Mouse (Mus musculus): ENCODE measurements around the gene Zbtb3. TPM values are rescaled to one million over a fixed set of nuclear protein-coding genes. Genes with fewer than 3 reads are reported as not detected.

Gene Zbtb3
- polyA plus RNA-seq, 1 experiment from 2014 or later = 7.9 TPM

DNA sequence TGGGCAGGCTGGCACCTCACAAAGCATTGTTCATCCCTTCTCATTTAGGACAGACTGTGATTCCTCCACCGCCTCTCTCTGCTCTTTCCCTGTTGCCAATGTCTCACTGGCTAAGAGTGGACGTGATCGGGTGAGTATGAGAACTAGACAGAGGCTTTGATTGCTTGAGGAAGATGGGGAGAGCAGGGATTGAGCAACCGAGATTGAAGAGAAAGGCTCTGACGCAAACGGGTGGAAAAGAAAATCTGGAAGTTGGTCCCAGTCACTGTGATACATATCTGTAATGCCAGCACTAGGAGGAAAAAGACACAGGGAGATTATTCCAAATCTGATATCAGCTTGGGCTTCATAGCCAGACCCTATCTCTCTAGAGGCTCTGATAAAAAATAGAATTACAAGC is 40.6 kb downstream of the Zbtb3 start:
- no peaks in the 10 kb centered on the region for H3K9me3 ChIP-seq (ENCODE audit: control insufficient read depth, low read length)
- peaks cover 50% of the 10 kb centered on the region for H3K36me3 ChIP-seq (ENCODE audit: control insufficient read depth, insufficient read depth, low read length)
- H3K4me1 ChIP-seq (ENCODE audit: control insufficient read depth, insufficient read depth, low read length) = peaks cover 18% of the 10 kb centered on the region
- no peak overlapping the region for H3K4me3 ChIP-seq (replicated peaks; ENCODE audit: low read depth, low read length)
- H3K27ac ChIP-seq (replicated peaks; ENCODE audit: low read depth, low read length) = no peak overlapping the region
- H3K4me2 ChIP-seq (ENCODE audit: low read length) = no peak overlapping the region
- no peak overlapping the region for H3K9ac ChIP-seq (replicated peaks; ENCODE audit: low read length)
- DNase-seq = no peak
- H3K27me3 ChIP-seq (ENCODE audit: control insufficient read depth, insufficient read depth, low read length) = no peaks in the 10 kb centered on the region
- WGBS = 90% methylated on average over 6 of the region's 6 CpGs
- no peak for ATAC-seq (ENCODE audit: low FRiP score, low TSS enrichment)

DNA sequence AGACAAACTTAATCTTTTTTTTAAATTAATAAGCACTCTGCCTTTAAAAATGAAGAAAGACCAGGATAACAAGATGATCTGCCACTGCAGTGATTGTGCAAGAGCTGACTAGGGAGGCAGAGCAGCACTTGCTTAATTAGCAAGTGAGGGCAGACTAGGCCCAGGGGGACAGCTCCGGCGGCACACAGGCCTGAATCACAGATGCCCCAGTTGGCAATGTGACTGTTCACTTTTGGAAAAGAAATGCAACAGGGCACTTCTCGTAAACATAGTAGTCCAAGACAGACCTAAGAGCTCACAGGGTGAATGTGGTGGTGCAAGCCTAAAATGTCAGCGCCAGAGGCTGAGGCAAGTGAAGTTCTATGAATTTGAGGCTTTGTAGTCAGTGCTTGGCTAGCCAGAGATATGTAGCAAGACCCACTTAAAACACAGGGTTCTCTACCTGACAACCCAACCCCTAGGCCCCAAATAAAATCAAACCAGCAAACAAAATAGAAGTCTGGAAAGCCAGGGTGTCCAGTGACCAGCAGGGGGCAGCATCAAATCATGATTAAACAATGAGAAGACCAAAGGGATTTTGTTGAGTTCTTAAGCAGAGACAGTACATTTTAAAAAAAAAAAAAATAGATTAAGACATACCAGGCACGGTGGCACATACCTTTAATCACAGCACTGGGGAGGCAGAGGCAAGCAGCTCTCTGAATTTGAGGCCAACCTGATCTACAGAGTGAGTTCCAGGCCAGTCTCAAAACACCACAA is 42.2 kb downstream of the Zbtb3 start:
- peaks cover 61% of the 10 kb centered on the region for H3K36me3 ChIP-seq (ENCODE audit: control insufficient read depth, insufficient read depth, low read length)
- H3K9me3 ChIP-seq (ENCODE audit: control insufficient read depth, low read length) = no peaks in the 10 kb centered on the region

DNA sequence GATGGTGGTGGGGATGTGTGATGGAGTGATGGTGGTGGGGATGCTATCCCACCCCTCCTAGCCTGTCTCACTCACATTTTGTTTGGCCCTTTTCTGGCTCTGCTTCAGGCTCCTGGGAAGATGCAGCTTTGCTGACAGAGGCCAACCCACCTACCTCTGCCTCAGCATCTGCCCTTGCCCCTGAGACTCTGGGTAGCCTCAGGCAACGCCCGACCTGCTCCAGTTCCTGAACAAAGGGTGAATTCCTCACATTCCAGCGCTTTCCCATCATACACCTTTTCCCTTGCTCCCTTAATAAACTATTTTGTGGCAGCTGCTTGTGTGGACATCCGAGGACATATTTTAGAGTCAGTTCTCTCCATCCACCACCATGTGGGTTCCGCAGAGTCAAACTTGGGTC is 46.0 kb downstream of the Zbtb3 start:
- 80% methylated on average over 5 of the region's 5 CpGs for WGBS
- H3K36me3 ChIP-seq (ENCODE audit: control insufficient read depth, insufficient read depth, low read length) = peaks cover 50% of the 10 kb centered on the region

More for the DNA sequence above, 42.2 kb downstream of the Zbtb3 start:
- no peaks in the 10 kb centered on the region for H3K27me3 ChIP-seq (ENCODE audit: control insufficient read depth, insufficient read depth, low read length)
- no peak overlapping the region for H3K4me2 ChIP-seq (ENCODE audit: low read length)
- H3K9ac ChIP-seq (replicated peaks; ENCODE audit: low read length) = no peak overlapping the region
- peaks cover 14% of the 10 kb centered on the region for H3K4me1 ChIP-seq (ENCODE audit: control insufficient read depth, insufficient read depth, low read length)
- ATAC-seq (ENCODE audit: low FRiP score, low TSS enrichment) (no peak), DNase-seq (peak; percentile 92)
- 48% methylated on average over 5 of the region's 5 CpGs for WGBS
- no peak overlapping the region for H3K27ac ChIP-seq (replicated peaks; ENCODE audit: low read depth, low read length)
- no peak overlapping the region for H3K4me3 ChIP-seq (replicated peaks; ENCODE audit: low read depth, low read length)

DNA sequence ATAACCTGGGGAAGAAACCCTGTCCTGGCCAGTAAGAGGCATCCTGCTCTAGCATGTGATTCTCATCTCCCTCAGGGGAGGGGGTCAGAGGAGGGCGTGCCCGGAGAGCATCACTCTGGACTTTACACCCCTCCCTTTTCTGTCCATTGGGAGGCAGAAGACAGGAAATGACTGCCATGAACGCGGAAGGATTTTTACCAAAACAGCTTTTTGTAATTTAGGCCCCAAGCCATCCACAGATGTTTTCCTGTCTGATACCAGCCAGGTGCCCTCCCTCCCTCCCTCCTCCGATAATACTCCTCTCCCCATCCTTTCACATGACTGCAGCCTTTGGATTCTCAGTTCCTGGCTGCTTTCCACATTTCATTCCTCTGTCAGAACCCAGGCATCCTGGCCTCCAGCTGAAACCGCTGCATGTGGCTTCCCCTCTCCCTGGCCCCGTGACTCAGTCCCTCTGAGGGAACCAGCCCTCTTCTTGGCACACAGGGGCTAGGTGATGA is 48.1 kb downstream of the Zbtb3 start, which contains the start of gene Lrrn4cl:
Gene Lrrn4cl, plus strand, starts transcription at position 367 of the 500 bp plus-strand sequence.
- no peaks in the 10 kb centered on the region for H3K9me3 ChIP-seq (ENCODE audit: control insufficient read depth, low read length)
- no peak within 1 kb of the TSS for H3K4me3 ChIP-seq (replicated peaks; ENCODE audit: low read depth, low read length)
- H3K27ac ChIP-seq (replicated peaks; ENCODE audit: low read depth, low read length) = no peak within 1 kb of the TSS
- no peak within 1 kb of the TSS for H3K4me2 ChIP-seq (ENCODE audit: low read length)
- H3K4me1 ChIP-seq (ENCODE audit: control insufficient read depth, insufficient read depth, low read length) = no peaks in the 10 kb centered on the region
- no peak within 1 kb of the TSS for H3K9ac ChIP-seq (replicated peaks; ENCODE audit: low read length)
- H3K27me3 ChIP-seq (ENCODE audit: control insufficient read depth, insufficient read depth, low read length) = no peaks in the 10 kb centered on the region
- peaks cover 37% of the 10 kb centered on the region for H3K36me3 ChIP-seq (ENCODE audit: control insufficient read depth, insufficient read depth, low read length)
- WGBS = 39% methylated on average over 7 of the region's 7 CpGs
- DNase-seq (peak; percentile 9), ATAC-seq (ENCODE audit: low FRiP score, low TSS enrichment) (no peak)

More for the DNA sequence above, 46.0 kb downstream of the Zbtb3 start:
- no peaks in the 10 kb centered on the region for H3K27me3 ChIP-seq (ENCODE audit: control insufficient read depth, insufficient read depth, low read length)
- ATAC-seq (ENCODE audit: low FRiP score, low TSS enrichment) (no peak), DNase-seq (no peak)
- no peak overlapping the region for H3K4me3 ChIP-seq (replicated peaks; ENCODE audit: low read depth, low read length)
- H3K4me1 ChIP-seq (ENCODE audit: control insufficient read depth, insufficient read depth, low read length) = no peaks in the 10 kb centered on the region
- H3K9ac ChIP-seq (replicated peaks; ENCODE audit: low read length) = no peak overlapping the region
- no peaks in the 10 kb centered on the region for H3K9me3 ChIP-seq (ENCODE audit: control insufficient read depth, low read length)
- no peak overlapping the region for H3K27ac ChIP-seq (replicated peaks; ENCODE audit: low read depth, low read length)
- H3K4me2 ChIP-seq (ENCODE audit: low read length) = no peak overlapping the region

DNA sequence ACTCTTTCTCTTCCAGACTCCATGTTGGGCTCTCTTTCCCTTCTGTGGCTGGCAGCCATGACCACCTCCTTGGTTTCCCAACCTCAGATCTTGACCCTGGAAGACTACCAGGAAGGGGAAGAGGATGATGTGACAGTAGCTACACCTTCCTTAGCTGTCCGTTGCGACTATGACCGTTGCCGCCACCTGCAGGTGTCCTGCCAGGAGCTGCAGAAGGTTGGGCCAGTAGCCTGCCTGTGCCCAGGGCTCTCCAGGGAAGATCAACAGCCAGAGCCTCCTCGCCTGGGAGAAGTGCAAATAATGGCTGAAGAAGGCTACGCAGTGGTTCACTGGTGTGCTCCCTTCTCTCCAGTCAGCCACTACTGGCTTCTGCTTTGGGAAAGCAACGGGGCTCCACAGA is 49.3 kb downstream of the Zbtb3 start:
- Histone ChIP-seq H3K27ac (replicated peaks; ENCODE audit: low read depth, low read length) (no peak overlapping the region), H3K4me3 (replicated peaks; ENCODE audit: low read depth, low read length) (no peak overlapping the region), H3K4me1 (ENCODE audit: control insufficient read depth, insufficient read depth, low read length) (no peaks in the 10 kb centered on the region), H3K9me3 (ENCODE audit: control insufficient read depth, low read length) (no peaks in the 10 kb centered on the region), H3K27me3 (ENCODE audit: control insufficient read depth, insufficient read depth, low read length) (no peaks in the 10 kb centered on the region), H3K36me3 (ENCODE audit: control insufficient read depth, insufficient read depth, low read length) (peaks cover 25% of the 10 kb centered on the region), H3K4me2 (ENCODE audit: low read length) (no peak overlapping the region), H3K9ac (replicated peaks; ENCODE audit: low read length) (no peak overlapping the region)
- DNase-seq (no peak), ATAC-seq (ENCODE audit: low FRiP score, low TSS enrichment) (no peak)
- 50% methylated on average over 7 of the region's 7 CpGs for WGBS

DNA sequence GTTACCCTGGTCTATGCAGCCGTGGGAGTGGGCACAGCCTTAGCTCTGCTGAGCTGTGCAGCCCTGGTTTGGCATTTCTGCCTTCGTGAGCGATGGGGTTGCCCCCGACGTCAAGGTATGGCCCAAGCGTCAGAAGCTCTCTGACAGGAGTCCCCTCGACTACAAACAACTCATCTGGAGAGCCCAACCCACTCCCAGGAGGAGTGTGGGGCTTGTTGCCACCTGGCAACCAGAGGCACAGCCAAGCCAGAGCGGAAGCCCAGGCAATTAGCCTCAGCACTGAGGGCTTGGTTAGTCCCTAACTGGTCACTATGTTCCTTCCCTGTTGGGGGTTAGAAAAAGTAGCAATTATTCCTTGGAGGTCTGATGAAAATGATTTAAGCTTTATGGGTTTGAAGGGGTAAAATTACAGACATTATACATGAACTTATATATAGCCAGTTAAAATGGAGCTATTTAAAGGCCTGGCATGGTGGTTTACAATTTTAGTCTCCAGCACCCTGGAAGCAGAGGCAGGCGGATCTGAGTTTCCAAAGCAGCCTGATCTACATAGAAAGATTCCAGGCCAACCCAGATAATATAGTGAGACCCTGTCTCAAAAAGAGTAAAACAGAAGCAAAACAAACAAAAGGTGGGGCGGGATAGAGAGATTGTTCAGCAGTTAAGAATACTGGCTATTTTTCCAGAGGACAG is 50.0 kb downstream of the Zbtb3 start:
- Histone ChIP-seq H3K36me3 (ENCODE audit: control insufficient read depth, insufficient read depth, low read length) (peaks cover 17% of the 10 kb centered on the region), H3K9me3 (ENCODE audit: control insufficient read depth, low read length) (no peaks in the 10 kb centered on the region), H3K4me2 (ENCODE audit: low read length) (no peak overlapping the region), H3K27me3 (ENCODE audit: control insufficient read depth, insufficient read depth, low read length) (no peaks in the 10 kb centered on the region), H3K9ac (replicated peaks; ENCODE audit: low read length) (no peak overlapping the region), H3K27ac (replicated peaks; ENCODE audit: low read depth, low read length) (no peak overlapping the region), H3K4me3 (replicated peaks; ENCODE audit: low read depth, low read length) (no peak overlapping the region), H3K4me1 (ENCODE audit: control insufficient read depth, insufficient read depth, low read length) (no peaks in the 10 kb centered on the region)
- DNase-seq = no peak
- ATAC-seq (ENCODE audit: low FRiP score, low TSS enrichment) = no peak
- 63% methylated on average over 10 of the region's 10 CpGs for WGBS

DNA sequence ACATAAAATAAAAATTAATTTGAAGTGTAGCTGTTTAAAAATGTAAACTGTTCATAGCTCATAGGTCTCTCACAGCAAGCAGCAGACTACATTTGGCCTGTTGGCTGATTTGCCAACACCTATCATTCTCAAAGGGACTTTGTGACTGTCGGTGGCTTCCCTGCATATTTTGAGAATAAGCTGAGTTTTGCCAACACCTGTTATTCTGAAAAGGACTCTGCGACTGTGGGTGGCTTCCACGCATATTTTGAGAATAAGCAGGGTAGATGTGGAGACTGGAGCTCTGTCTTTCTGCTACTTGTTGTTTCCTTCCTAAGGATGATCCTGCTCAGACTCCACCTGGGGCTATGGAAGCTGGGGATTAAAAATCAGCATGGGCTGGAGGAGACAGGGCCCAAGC is 50.8 kb downstream of the Zbtb3 start:
- Histone ChIP-seq H3K36me3 (ENCODE audit: control insufficient read depth, insufficient read depth, low read length) (peaks cover 11% of the 10 kb centered on the region), H3K4me3 (replicated peaks; ENCODE audit: low read depth, low read length) (no peak overlapping the region), H3K4me2 (ENCODE audit: low read length) (no peak overlapping the region), H3K9me3 (ENCODE audit: control insufficient read depth, low read length) (no peaks in the 10 kb centered on the region), H3K4me1 (ENCODE audit: control insufficient read depth, insufficient read depth, low read length) (no peaks in the 10 kb centered on the region), H3K27ac (replicated peaks; ENCODE audit: low read depth, low read length) (no peak overlapping the region), H3K27me3 (ENCODE audit: control insufficient read depth, insufficient read depth, low read length) (no peaks in the 10 kb centered on the region), H3K9ac (replicated peaks; ENCODE audit: low read length) (no peak overlapping the region)
- DNase-seq = no peak
- WGBS = 85% methylated on average over 3 of the region's 3 CpGs
- no peak for ATAC-seq (ENCODE audit: low FRiP score, low TSS enrichment)

All from midbrain, embryonic 14.5 days (tissue).